Mouse (Mus musculus): ENCODE measurements at regions not wholly inside any gene's neighbourhood (a gene's known extent, or its start where the extent isn't known, plus 50 kb on each side); places are given as distances from the start of the nearest gene placed in this dataset.

- DNase-seq (ENCODE audit: low spot score): no peak
These were observed 229.3 kb downstream of the Tex36 start for GRCm38 (mm10) chr7:133372695-133373094.

GRCm38 (mm10) chr7:133370542-133370941 is 231.4 kb downstream of the Tex36 start:
- no peak for DNase-seq (ENCODE audit: low spot score)

- DNase-seq (ENCODE audit: low spot score): no peak
These were observed 237.4 kb downstream of the Tex36 start for GRCm38 (mm10) chr7:133364601-133365000.

- DNase-seq (ENCODE audit: low spot score): no peak
These were observed 204.6 kb upstream of the Ctbp2 start for GRCm38 (mm10) chr7:133328717-133329116.

GRCm38 (mm10) chr7:133325548-133326190 is 201.5 kb upstream of the Ctbp2 start:
- no peak for DNase-seq (ENCODE audit: low spot score)

- no peak for DNase-seq (ENCODE audit: low spot score)
These were observed 199.8 kb upstream of the Ctbp2 start for GRCm38 (mm10) chr7:133323955-133324354.

GRCm38 (mm10) chr7:133317511-133317910 is 193.4 kb upstream of the Ctbp2 start:
- DNase-seq (ENCODE audit: low spot score): no peak

GRCm38 (mm10) chr7:133316701-133317475 is 192.7 kb upstream of the Ctbp2 start:
- DNase-seq (ENCODE audit: low spot score): no peak

GRCm38 (mm10) chr7:133315197-133316029 is 191.3 kb upstream of the Ctbp2 start:
- no peak for DNase-seq (ENCODE audit: low spot score)

- DNase-seq (ENCODE audit: low spot score): no peak
These were observed 189.0 kb upstream of the Ctbp2 start for GRCm38 (mm10) chr7:133313115-133313514.

GRCm38 (mm10) chr7:133311116-133311801 is 187.1 kb upstream of the Ctbp2 start:
- no peak for DNase-seq (ENCODE audit: low spot score)

- DNase-seq (ENCODE audit: low spot score): no peak
These were observed 180.3 kb upstream of the Ctbp2 start for GRCm38 (mm10) chr7:133304461-133304860.

GRCm38 (mm10) chr7:133290471-133290870 is 166.3 kb upstream of the Ctbp2 start:
- DNase-seq (ENCODE audit: low spot score): no peak

GRCm38 (mm10) chr7:133288236-133288635 is 164.1 kb upstream of the Ctbp2 start:
- DNase-seq (ENCODE audit: low spot score): no peak

- no peak for DNase-seq (ENCODE audit: low spot score)
These were observed 162.7 kb upstream of the Ctbp2 start for GRCm38 (mm10) chr7:133286836-133287235.

GRCm38 (mm10) chr7:133286216-133286615 is 162.1 kb upstream of the Ctbp2 start:
- no peak for DNase-seq (ENCODE audit: low spot score)

GRCm38 (mm10) chr7:133262161-133262560 is 138.0 kb upstream of the Ctbp2 start:
- no peak for DNase-seq (ENCODE audit: low spot score)

GRCm38 (mm10) chr7:133259143-133259542 is 135.0 kb upstream of the Ctbp2 start:
- no peak for DNase-seq (ENCODE audit: low spot score)

GRCm38 (mm10) chr7:133256831-133257230 is 132.7 kb upstream of the Ctbp2 start:
- no peak for DNase-seq (ENCODE audit: low spot score)

- DNase-seq (ENCODE audit: low spot score): no peak
These were observed 120.4 kb upstream of the Ctbp2 start for GRCm38 (mm10) chr7:133244601-133245000.

- no peak for DNase-seq (ENCODE audit: low spot score)
These were observed 110.2 kb upstream of the Ctbp2 start for GRCm38 (mm10) chr7:133234326-133234725.

GRCm38 (mm10) chr7:133232889-133233441 is 108.8 kb upstream of the Ctbp2 start:
- no peak for DNase-seq (ENCODE audit: low spot score)
